18 mouse cellular contexts compared by ENCODE assay signal in the genomic region with DNA sequence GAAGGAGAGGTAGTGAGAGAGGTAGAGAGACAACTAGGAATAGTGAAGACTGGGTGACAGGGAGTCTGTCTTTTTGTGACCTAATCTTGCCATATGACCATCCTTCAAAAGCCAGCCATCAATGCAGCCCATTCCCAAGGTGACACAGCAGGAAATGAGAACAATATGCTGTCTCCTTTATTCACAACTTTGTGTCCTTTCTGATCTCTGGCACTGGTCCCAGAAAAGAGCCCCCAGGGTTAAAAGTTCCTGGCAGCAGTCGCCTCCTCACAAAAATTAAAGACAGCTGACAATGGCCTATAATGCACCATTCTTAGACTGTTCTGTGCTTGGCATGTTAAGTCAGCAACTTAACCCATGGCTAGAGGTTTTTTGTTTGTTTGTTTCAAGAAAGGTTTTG. TPM values are rescaled to one million over a fixed set of nuclear protein-coding genes. Genes with fewer than 3 reads are reported as not detected.
DNase-seq lines count a peak whose midpoint lies in the region; ATAC-seq lines count a peak whose summit lies in the region.
"Had no signal": no experiment of that assay in that cellular context is flagged by ENCODE, and none has a peak within 500 bp of the region (broad histone marks: within the 10 kb centered on the region; RNA-seq: fewer than 3 reads in every experiment).

No protein-coding gene starts in this region.

- no peak overlapping the region for H3K9ac ChIP-seq in heart, embryonic 15.5 days
- no peak overlapping the region for H3K9ac ChIP-seq in heart, embryonic 12.5 days
- H3K9ac ChIP-seq in embryonic facial prominence, embryonic 11.5 days (replicated peaks; ENCODE audit: low read length) = no peak overlapping the region
- no peak overlapping the region for H3K9ac ChIP-seq in limb, embryonic 13.5 days
- H3K9ac ChIP-seq: liver, embryonic 15.5 days; midbrain, embryonic 12.5 days had no signal

- intact Hi-C loops in left cerebral cortex, postnatal 25 days (cut with DNase I) = no loop called here

- H3K36me3 ChIP-seq in heart, embryonic 15.5 days = no peaks in the 10 kb centered on the region
- H3K36me3 ChIP-seq in heart, embryonic 12.5 days = no peaks in the 10 kb centered on the region
- H3K36me3 ChIP-seq in embryonic facial prominence, embryonic 11.5 days (replicated peaks; ENCODE audit: control insufficient read depth, insufficient read depth, low read depth, low read length) = no peaks in the 10 kb centered on the region
- no peaks in the 10 kb centered on the region for H3K36me3 ChIP-seq in limb, embryonic 13.5 days
- H3K36me3 ChIP-seq: liver, embryonic 15.5 days; midbrain, embryonic 12.5 days had no signal

- peak; percentile 10 for DNase-seq in lung, postnatal 10 days
- DNase-seq in lung, postnatal 14 days = no peak
- peak; percentile 37 for DNase-seq in embryonic facial prominence, embryonic 11.5 days (ENCODE audit: low spot score)
- no peak for DNase-seq in left cerebral cortex, postnatal 25 days (ENCODE audit: low spot score in 2 of 2)
- DNase-seq in embryo, embryonic 10.5 days (ENCODE audit: low spot score) = no peak
- DNase-seq: adrenal gland, adult 8-10 months; cerebellum, adult 2 months; gastrocnemius, postnatal 36 days; kidney, postnatal 14 days; lung, postnatal 4 days; thymus, postnatal 4 days had no signal

- H3K4me2 ChIP-seq in heart, embryonic 15.5 days = no peak overlapping the region
- no peak overlapping the region for H3K4me2 ChIP-seq in heart, embryonic 12.5 days
- no peak overlapping the region for H3K4me2 ChIP-seq in embryonic facial prominence, embryonic 11.5 days (ENCODE audit: low read depth, low read length)
- no peak overlapping the region for H3K4me2 ChIP-seq in limb, embryonic 13.5 days (replicated peaks)
- H3K4me2 ChIP-seq: liver, embryonic 15.5 days; midbrain, embryonic 12.5 days had no signal

- WGBS in heart, embryonic 15.5 days = 31% methylated on average over 1 of the region's 1 CpGs
- WGBS in heart, embryonic 12.5 days = 18% methylated on average over 1 of the region's 1 CpGs
- 18% methylated on average over 1 of the region's 1 CpGs for WGBS in embryonic facial prominence, embryonic 11.5 days
- 11% methylated on average over 1 of the region's 1 CpGs for WGBS in limb, embryonic 13.5 days

- ATAC-seq in heart, embryonic 15.5 days (replicated peaks; ENCODE audit: insufficient number of reproducible peaks, insufficient read depth, low FRiP score, low read depth) = no peak
- no peak for ATAC-seq in heart, embryonic 12.5 days (ENCODE audit: insufficient number of reproducible peaks, low FRiP score)
- ATAC-seq in embryonic facial prominence, embryonic 11.5 days (replicated peaks; ENCODE audit: insufficient number of reproducible peaks, low FRiP score, low TSS enrichment, low read depth) = no peak
- no peak for ATAC-seq in limb, embryonic 13.5 days (ENCODE audit: low FRiP score, low read depth)
- ATAC-seq: intestine, postnatal 0 days had no signal

- H3K4me3 ChIP-seq in heart, embryonic 15.5 days = no peak overlapping the region
- H3K4me3 ChIP-seq in heart, embryonic 12.5 days = no peak overlapping the region
- no peak overlapping the region for H3K4me3 ChIP-seq in embryonic facial prominence, embryonic 11.5 days (ENCODE audit: low read depth, low read length)
- no peak overlapping the region for H3K4me3 ChIP-seq in limb, embryonic 13.5 days
- H3K4me3 ChIP-seq: erythroblast, embryonic 14.5 days; liver, embryonic 15.5 days; midbrain, embryonic 12.5 days had no signal

- no peaks in the 10 kb centered on the region for H3K9me3 ChIP-seq in heart, embryonic 15.5 days (replicated peaks)
- no peaks in the 10 kb centered on the region for H3K9me3 ChIP-seq in heart, embryonic 12.5 days (replicated peaks)
- H3K9me3 ChIP-seq in embryonic facial prominence, embryonic 11.5 days (replicated peaks; ENCODE audit: control insufficient read depth, low read length) = no peaks in the 10 kb centered on the region
- no peaks in the 10 kb centered on the region for H3K9me3 ChIP-seq in limb, embryonic 13.5 days
- H3K9me3 ChIP-seq: liver, embryonic 15.5 days; midbrain, embryonic 12.5 days had no signal

- H3K27me3 ChIP-seq in heart, embryonic 15.5 days = no peaks in the 10 kb centered on the region
- H3K27me3 ChIP-seq in heart, embryonic 12.5 days (replicated peaks) = no peaks in the 10 kb centered on the region
- H3K27me3 ChIP-seq in embryonic facial prominence, embryonic 11.5 days (ENCODE audit: control insufficient read depth, insufficient read depth, low read length) = no peaks in the 10 kb centered on the region
- H3K27me3 ChIP-seq in limb, embryonic 13.5 days = no peaks in the 10 kb centered on the region
- H3K27me3 ChIP-seq: liver, embryonic 15.5 days; midbrain, embryonic 12.5 days had no signal

- peak overlapping the region; percentile 33; the same call in 1 of the 2 replicates for H3K27ac ChIP-seq in heart, embryonic 15.5 days
- H3K27ac ChIP-seq in heart, embryonic 12.5 days (ENCODE audit: poor library complexity, severe bottlenecking) = no peak overlapping the region
- no peak overlapping the region for H3K27ac ChIP-seq in embryonic facial prominence, embryonic 11.5 days (replicated peaks; ENCODE audit: low read depth, low read length)
- 0 out of 2 replicates have a peak overlapping the region, but pooled peaks have one; percentile 15 for H3K27ac ChIP-seq in limb, embryonic 13.5 days
- H3K27ac ChIP-seq: liver, embryonic 15.5 days; midbrain, embryonic 12.5 days had no signal

- H3K4me1 ChIP-seq in heart, embryonic 15.5 days (replicated peaks) = peaks cover 12% of the 10 kb centered on the region
- H3K4me1 ChIP-seq in heart, embryonic 12.5 days (replicated peaks) = peaks cover 12% of the 10 kb centered on the region
- no peaks in the 10 kb centered on the region for H3K4me1 ChIP-seq in embryonic facial prominence, embryonic 11.5 days (ENCODE audit: control insufficient read depth, insufficient read depth, low read length)
- H3K4me1 ChIP-seq in limb, embryonic 13.5 days = peaks cover 9% of the 10 kb centered on the region

RNA-seq across cellular contexts. Expression of gene Papss2, which starts 17.8 kb away (rescaled TPM):
- polyA plus RNA-seq in heart, embryonic 15.5 days (2015; fragmentation: Nextera tagmentation; extraction: Ambion mirVana) = 6.7 and 7.8 TPM in 2 replicates
- 27.1 and 27.5 TPM in 2 replicates for polyA plus RNA-seq in heart, embryonic 12.5 days (2016; fragmentation: Nextera tagmentation; extraction: Ambion mirVana)
- polyA plus RNA-seq in embryonic facial prominence, embryonic 11.5 days (2014; fragmentation: Nextera tagmentation; extraction: Ambion mirVana) = 5.5 and 8.2 TPM in 2 replicates
- polyA plus RNA-seq in limb, embryonic 13.5 days (2015; fragmentation: Nextera tagmentation; extraction: Ambion mirVana) = 48.0 and 49.1 TPM in 2 replicates
- total RNA-seq in left cerebral cortex, postnatal 25 days (2021) = 1 to 10 TPM; 7.5 to 9.3 TPM

Comparison
In these comparisons a context has a peak if more than half of its experiments do, and no peak if none do; other contexts are left out.
1. H3K27ac ChIP-seq: peak in heart, embryonic 15.5 days (single experiment) and limb, embryonic 13.5 days (single experiment); none in heart, embryonic 12.5 days (single experiment) and embryonic facial prominence, embryonic 11.5 days (single experiment).
2. DNase-seq: peak in lung, postnatal 10 days (single experiment) and embryonic facial prominence, embryonic 11.5 days (single experiment); none in lung, postnatal 14 days (single experiment), left cerebral cortex, postnatal 25 days (0 of 2) and embryo, embryonic 10.5 days (single experiment).